Mouse (Mus musculus): ENCODE data around the gene Slf2. TPM values are rescaled to one million over a fixed set of nuclear protein-coding genes. Genes with fewer than 3 reads are reported as not detected.

Gene Slf2
- polyA plus RNA-seq, 1 experiment: 98.6 TPM

- H3K36me3 ChIP-seq (ENCODE audit: control insufficient read depth, insufficient read depth, low read length): no peaks in the 10 kb centered on the region
- H3K27ac ChIP-seq (ENCODE audit: control insufficient read depth, insufficient read depth, low read length): no peak overlapping the region
- WGBS: 84% methylated on average over 15 of the region's 15 CpGs
- no peaks in the 10 kb centered on the region for H3K27me3 ChIP-seq (ENCODE audit: control insufficient read depth, insufficient read depth, low read length)
- H3K4me1 ChIP-seq (replicated peaks; ENCODE audit: control insufficient read depth, insufficient read depth, low read length): no peaks in the 10 kb centered on the region
- no peak overlapping the region for H3K4me3 ChIP-seq (ENCODE audit: control insufficient read depth, insufficient read depth, low read length)
- no peak for DNase-seq
- TF ChIP-seq CTCF (IDR thresholded peaks at IDR 0.05; ENCODE audit: borderline replicate concordance, control insufficient read depth, extremely low read depth, insufficient read depth, low read length, poor library complexity) (no peak), POLR2A (IDR thresholded peaks at IDR 0.05; ENCODE audit: control insufficient read depth, extremely low read depth, insufficient read depth, low read length, poor library complexity) (no peak)
These were observed 39.5 kb upstream of the Slf2 start for GRCm38 (mm10) chr19:44891446-44891845.

GRCm38 (mm10) chr19:44893231-44893871 is 37.6 kb upstream of the Slf2 start:
- Histone ChIP-seq H3K36me3 (ENCODE audit: control insufficient read depth, insufficient read depth, low read length) (no peaks in the 10 kb centered on the region), H3K4me1 (replicated peaks; ENCODE audit: control insufficient read depth, insufficient read depth, low read length) (no peaks in the 10 kb centered on the region), H3K4me3 (ENCODE audit: control insufficient read depth, insufficient read depth, low read length) (no peak overlapping the region), H3K27ac (ENCODE audit: control insufficient read depth, insufficient read depth, low read length) (no peak overlapping the region), H3K27me3 (ENCODE audit: control insufficient read depth, insufficient read depth, low read length) (no peaks in the 10 kb centered on the region)
- no peak for TF ChIP-seq POLR2A (IDR thresholded peaks at IDR 0.05; ENCODE audit: control insufficient read depth, extremely low read depth, insufficient read depth, low read length, poor library complexity)
- WGBS: 67% methylated on average over 19 of the region's 19 CpGs
- no peak for DNase-seq

GRCm38 (mm10) chr19:44895245-44895644 is 35.7 kb upstream of the Slf2 start:
- 2% methylated on average over 4 of the region's 4 CpGs for WGBS
- H3K36me3 ChIP-seq (ENCODE audit: control insufficient read depth, insufficient read depth, low read length): no peaks in the 10 kb centered on the region
- H3K4me1 ChIP-seq (replicated peaks; ENCODE audit: control insufficient read depth, insufficient read depth, low read length): no peaks in the 10 kb centered on the region
- H3K4me3 ChIP-seq (ENCODE audit: control insufficient read depth, insufficient read depth, low read length): no peak overlapping the region
- H3K27me3 ChIP-seq (ENCODE audit: control insufficient read depth, insufficient read depth, low read length): no peaks in the 10 kb centered on the region; the same call in 1 of the 2 replicates
- TF ChIP-seq CTCF (IDR thresholded peaks at IDR 0.05; ENCODE audit: borderline replicate concordance, control insufficient read depth, extremely low read depth, insufficient read depth, low read length, poor library complexity) (peak; percentile 54; the same call in 1 of the 2 replicates), POLR2A (IDR thresholded peaks at IDR 0.05; ENCODE audit: control insufficient read depth, extremely low read depth, insufficient read depth, low read length, poor library complexity) (no peak)
- H3K27ac ChIP-seq (ENCODE audit: control insufficient read depth, insufficient read depth, low read length): no peak overlapping the region
- DNase-seq: peak; percentile 16

GRCm38 (mm10) chr19:44896450-44896849 is 34.5 kb upstream of the Slf2 start:
- WGBS: 64% methylated on average over 6 of the region's 6 CpGs
- DNase-seq: no peak
- Histone ChIP-seq H3K27me3 (ENCODE audit: control insufficient read depth, insufficient read depth, low read length) (no peaks in the 10 kb centered on the region; the same call in 1 of the 2 replicates), H3K4me3 (ENCODE audit: control insufficient read depth, insufficient read depth, low read length) (no peak overlapping the region), H3K4me1 (replicated peaks; ENCODE audit: control insufficient read depth, insufficient read depth, low read length) (no peaks in the 10 kb centered on the region), H3K36me3 (ENCODE audit: control insufficient read depth, insufficient read depth, low read length) (no peaks in the 10 kb centered on the region), H3K27ac (ENCODE audit: control insufficient read depth, insufficient read depth, low read length) (no peak overlapping the region)
- TF ChIP-seq POLR2A (IDR thresholded peaks at IDR 0.05; ENCODE audit: control insufficient read depth, extremely low read depth, insufficient read depth, low read length, poor library complexity) (no peak), CTCF (IDR thresholded peaks at IDR 0.05; ENCODE audit: borderline replicate concordance, control insufficient read depth, extremely low read depth, insufficient read depth, low read length, poor library complexity) (no peak)

DNA sequence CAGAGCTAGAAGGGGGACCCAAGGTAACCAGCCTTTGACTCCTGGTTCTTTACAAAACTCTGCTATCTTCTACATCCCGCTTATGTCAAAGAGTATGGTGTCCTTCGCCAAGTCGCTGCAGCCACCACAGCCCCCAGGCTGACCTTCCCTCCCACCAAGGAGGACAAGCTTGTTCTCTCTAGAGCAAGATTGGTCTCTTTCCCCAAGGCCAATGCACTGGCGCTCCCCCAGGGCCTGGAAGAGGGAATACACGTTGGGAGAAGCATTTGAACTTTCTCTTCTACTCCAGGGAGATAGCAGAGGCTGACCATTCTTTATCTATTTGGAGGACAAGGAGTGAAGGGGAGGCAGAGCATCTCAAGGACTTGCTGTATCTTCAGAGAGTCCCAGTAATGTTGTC is 33.4 kb upstream of the Slf2 start:
- no peak overlapping the region for H3K4me3 ChIP-seq (ENCODE audit: control insufficient read depth, insufficient read depth, low read length)
- TF ChIP-seq CTCF (IDR thresholded peaks at IDR 0.05; ENCODE audit: borderline replicate concordance, control insufficient read depth, extremely low read depth, insufficient read depth, low read length, poor library complexity) (no peak), POLR2A (IDR thresholded peaks at IDR 0.05; ENCODE audit: control insufficient read depth, extremely low read depth, insufficient read depth, low read length, poor library complexity) (no peak)
- H3K4me1 ChIP-seq (replicated peaks; ENCODE audit: control insufficient read depth, insufficient read depth, low read length): no peaks in the 10 kb centered on the region
- no peak overlapping the region for H3K27ac ChIP-seq (ENCODE audit: control insufficient read depth, insufficient read depth, low read length)
- no peaks in the 10 kb centered on the region; the same call in 1 of the 2 replicates for H3K27me3 ChIP-seq (ENCODE audit: control insufficient read depth, insufficient read depth, low read length)
- H3K36me3 ChIP-seq (ENCODE audit: control insufficient read depth, insufficient read depth, low read length): no peaks in the 10 kb centered on the region
- no peak for DNase-seq
- 75% methylated on average over 5 of the region's 5 CpGs for WGBS

DNA sequence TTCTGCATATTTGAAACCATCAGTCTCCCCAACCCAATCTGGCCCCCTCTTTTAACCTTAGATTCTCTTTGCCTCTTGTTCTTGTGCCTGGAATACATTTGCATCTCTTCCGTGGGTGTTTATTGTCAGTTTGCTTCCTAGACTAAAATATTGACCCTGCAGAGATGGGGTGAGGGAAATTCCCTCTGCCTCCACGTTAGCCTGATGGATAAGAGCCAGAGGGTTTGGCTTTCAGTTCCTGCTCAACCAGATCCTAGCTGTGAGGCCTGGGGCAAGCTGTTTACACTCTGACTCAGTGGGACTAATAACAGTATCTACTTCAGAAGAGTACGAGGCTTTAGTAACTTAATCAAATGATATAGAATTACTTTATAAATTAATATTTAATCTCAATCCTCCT is 32.3 kb upstream of the Slf2 start:
- no peak overlapping the region for H3K27ac ChIP-seq (ENCODE audit: control insufficient read depth, insufficient read depth, low read length)
- 63% methylated on average over 3 of the region's 3 CpGs for WGBS

More for the DNA sequence above, 32.3 kb upstream of the Slf2 start:
- Histone ChIP-seq H3K4me3 (ENCODE audit: control insufficient read depth, insufficient read depth, low read length) (no peak overlapping the region), H3K27me3 (ENCODE audit: control insufficient read depth, insufficient read depth, low read length) (no peaks in the 10 kb centered on the region; the same call in 1 of the 2 replicates), H3K4me1 (replicated peaks; ENCODE audit: control insufficient read depth, insufficient read depth, low read length) (no peaks in the 10 kb centered on the region), H3K36me3 (ENCODE audit: control insufficient read depth, insufficient read depth, low read length) (no peaks in the 10 kb centered on the region)
- no peak for DNase-seq
- TF ChIP-seq CTCF (IDR thresholded peaks at IDR 0.05; ENCODE audit: borderline replicate concordance, control insufficient read depth, extremely low read depth, insufficient read depth, low read length, poor library complexity) (no peak), POLR2A (IDR thresholded peaks at IDR 0.05; ENCODE audit: control insufficient read depth, extremely low read depth, insufficient read depth, low read length, poor library complexity) (no peak)

Data from thymus, adult 2 months (tissue).